Mouse (Mus musculus): ENCODE measurements around the gene Bard1. TPM values are rescaled to one million over a fixed set of nuclear protein-coding genes. Genes with fewer than 3 reads are reported as not detected.

Gene Bard1
- 1.7 and 2.7 TPM in 2 replicates for polyA plus RNA-seq (2016; fragmentation: Nextera tagmentation; extraction: Ambion mirVana)

DNA sequence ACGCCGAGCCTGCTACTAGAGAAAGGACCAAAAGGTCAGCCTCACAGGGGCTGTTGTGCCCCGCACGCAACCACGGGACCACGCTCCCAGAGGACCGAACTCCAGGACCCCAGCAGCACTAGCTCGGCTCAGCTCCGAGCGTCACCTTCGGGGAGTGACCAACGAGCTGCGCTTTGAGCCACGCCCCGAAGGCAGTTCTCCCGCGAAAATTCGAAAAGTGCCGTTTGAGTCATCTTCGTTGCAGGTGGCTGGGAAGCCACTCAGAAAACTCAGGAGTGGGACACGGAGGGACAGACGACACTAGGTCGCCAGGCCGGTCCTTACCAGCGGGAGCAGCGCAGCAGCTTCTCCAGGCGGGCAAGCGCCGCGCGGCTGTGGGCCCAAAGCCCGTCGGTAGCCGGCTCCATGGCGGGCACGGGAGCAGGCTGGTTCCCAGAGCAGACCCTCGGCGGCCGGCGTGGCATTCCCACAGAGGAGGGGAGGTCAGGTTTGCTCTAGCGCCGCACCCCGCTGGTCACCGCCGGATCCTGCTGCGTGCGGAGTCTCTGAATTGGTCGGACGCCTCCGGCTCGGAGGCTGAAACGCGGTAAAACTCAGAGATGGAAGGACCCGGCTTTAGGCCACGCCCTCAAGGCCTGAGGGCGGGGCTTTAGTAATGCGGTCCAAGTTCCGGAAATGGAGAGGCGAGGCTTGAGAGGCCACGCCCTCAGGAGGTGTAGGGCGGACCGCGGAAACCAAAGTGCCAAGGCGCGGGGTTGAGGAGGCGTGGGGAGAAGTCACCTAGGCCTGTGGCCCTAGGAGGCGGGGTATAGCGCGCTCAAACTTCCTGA, at the start of gene Bard1:
TSS of gene Bard1 (minus strand) at position 803 of the 830 bp plus-strand sequence.
- WGBS: under 1% methylated on average over 69 of the region's 69 CpGs

DNA sequence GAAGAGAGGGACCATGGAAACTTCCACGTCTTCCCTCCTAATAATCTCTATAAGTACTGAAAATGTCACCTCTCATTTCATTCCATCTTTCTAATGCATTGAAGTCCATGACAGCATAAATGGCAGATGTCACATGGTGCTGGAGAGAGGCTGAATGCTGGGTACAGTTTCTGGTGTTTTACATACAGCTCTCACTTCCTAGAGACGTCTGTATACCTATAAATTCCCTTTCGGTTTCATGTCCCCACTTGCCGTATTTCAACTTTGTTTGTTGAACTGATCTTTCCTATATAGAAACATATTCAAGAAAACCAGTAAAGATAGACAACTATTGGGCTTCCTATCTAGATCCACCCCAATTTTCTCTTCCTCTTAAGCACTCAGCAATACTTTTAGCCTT, 24.2 kb upstream of the Bard1 start:
- no peak overlapping the region for H3K4me3 ChIP-seq
- 88% methylated on average over 4 of the region's 4 CpGs for WGBS
- no peak for DNase-seq (ENCODE audit: low spot score)

More for the DNA sequence above, at the start of gene Bard1:
- peaks cover 4% of the 10 kb centered on the region; the same call in 1 of the 2 replicates for H3K36me3 ChIP-seq
- H3K9me3 ChIP-seq: no peaks in the 10 kb centered on the region
- H3K27ac ChIP-seq: peak within 1 kb of the TSS; percentile 94
- H3K4me3 ChIP-seq: peak within 1 kb of the TSS; percentile 88
- H3K27me3 ChIP-seq (ENCODE audit: insufficient read depth, poor library complexity, severe bottlenecking): no peaks in the 10 kb centered on the region
- peak; percentile 95 for DNase-seq (ENCODE audit: low spot score)
- H3K4me1 ChIP-seq (replicated peaks): peaks cover 21% of the 10 kb centered on the region

DNA sequence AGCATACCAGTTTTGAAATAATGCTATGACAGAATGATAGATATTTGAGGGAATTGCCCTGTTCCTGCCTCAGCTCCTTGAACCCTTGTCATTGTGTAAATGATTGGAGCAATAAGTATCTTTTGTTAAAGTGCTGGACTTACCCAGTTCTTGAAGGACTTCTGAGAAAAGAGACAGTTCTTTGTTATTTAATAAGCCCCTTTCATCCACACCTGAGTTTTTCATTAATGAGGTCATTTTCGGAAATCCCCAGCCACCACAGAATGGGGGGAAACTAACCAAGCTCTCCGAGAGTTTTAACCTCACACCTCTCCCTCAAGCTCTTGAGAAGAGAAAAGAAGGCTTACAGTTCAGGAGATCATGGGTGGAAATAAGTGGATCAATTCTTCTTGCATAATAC, 15.6 kb upstream of the Bard1 start:
- 77% methylated on average over 2 of the region's 2 CpGs for WGBS
- no peak for DNase-seq (ENCODE audit: low spot score)
- H3K9me3 ChIP-seq: no peaks in the 10 kb centered on the region

More for the DNA sequence above, 24.2 kb upstream of the Bard1 start:
- Histone ChIP-seq H3K9me3 (no peaks in the 10 kb centered on the region), H3K36me3 (no peaks in the 10 kb centered on the region), H3K4me1 (replicated peaks) (no peaks in the 10 kb centered on the region), H3K27me3 (ENCODE audit: insufficient read depth, poor library complexity, severe bottlenecking) (no peaks in the 10 kb centered on the region), H3K27ac (no peak overlapping the region)

GRCm38 (mm10) chr1:71117253-71117652, 14.3 kb upstream of the Bard1 start:
- Histone ChIP-seq H3K27ac (no peak overlapping the region), H3K9me3 (no peaks in the 10 kb centered on the region), H3K4me1 (replicated peaks) (0 out of 2 replicates have a peak, but pooled peaks cover 5% of the 10 kb centered on the region), H3K4me3 (no peak overlapping the region), H3K36me3 (no peaks in the 10 kb centered on the region), H3K27me3 (ENCODE audit: insufficient read depth, poor library complexity, severe bottlenecking) (no peaks in the 10 kb centered on the region)
- WGBS: 45% methylated on average over 4 of the region's 4 CpGs
- DNase-seq (ENCODE audit: low spot score): no peak

More for the DNA sequence above, 15.6 kb upstream of the Bard1 start:
- no peaks in the 10 kb centered on the region for H3K36me3 ChIP-seq
- H3K4me3 ChIP-seq: no peak overlapping the region
- no peak overlapping the region for H3K27ac ChIP-seq
- no peaks in the 10 kb centered on the region for H3K27me3 ChIP-seq (ENCODE audit: insufficient read depth, poor library complexity, severe bottlenecking)
- 0 out of 2 replicates have a peak, but pooled peaks cover 5% of the 10 kb centered on the region for H3K4me1 ChIP-seq (replicated peaks)

- Histone ChIP-seq H3K4me1 (replicated peaks) (0 out of 2 replicates have a peak, but pooled peaks cover 5% of the 10 kb centered on the region), H3K4me3 (no peak overlapping the region), H3K36me3 (no peaks in the 10 kb centered on the region), H3K9me3 (no peaks in the 10 kb centered on the region), H3K27ac (no peak overlapping the region), H3K27me3 (ENCODE audit: insufficient read depth, poor library complexity, severe bottlenecking) (no peaks in the 10 kb centered on the region)
- WGBS: 85% methylated on average over 2 of the region's 2 CpGs
- DNase-seq (ENCODE audit: low spot score): no peak
Measured at GRCm38 (mm10) chr1:71115781-71116180, 12.8 kb upstream of the Bard1 start.

- Histone ChIP-seq H3K27ac (no peak overlapping the region), H3K9me3 (no peaks in the 10 kb centered on the region), H3K27me3 (ENCODE audit: insufficient read depth, poor library complexity, severe bottlenecking) (no peaks in the 10 kb centered on the region), H3K4me1 (replicated peaks) (no peaks in the 10 kb centered on the region), H3K36me3 (no peaks in the 10 kb centered on the region), H3K4me3 (no peak overlapping the region)
- WGBS: 93% methylated on average over 10 of the region's 10 CpGs
- DNase-seq (ENCODE audit: low spot score): no peak
Measured at GRCm38 (mm10) chr1:71109858-71110257, 6.9 kb upstream of the Bard1 start.

DNA sequence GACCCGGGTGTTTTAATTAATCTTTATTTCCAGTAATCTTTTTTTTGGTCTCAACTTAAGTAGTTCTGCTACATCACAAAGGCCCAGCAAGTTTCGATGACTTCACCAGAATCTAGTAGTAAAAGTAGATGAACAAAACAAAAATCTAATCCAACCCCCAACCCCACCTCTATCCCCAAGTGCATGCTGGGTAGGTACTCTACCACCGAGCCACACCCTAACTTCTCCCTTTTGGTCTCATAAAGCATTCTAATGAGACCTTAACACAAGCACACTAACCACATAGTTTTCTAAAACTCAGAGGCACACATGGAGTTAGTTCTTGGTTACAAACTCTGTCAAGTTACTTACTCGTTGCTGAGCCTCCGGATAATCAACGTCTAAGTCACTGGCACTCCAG, 3.2 kb upstream of the Bard1 start:
- H3K4me3 ChIP-seq: no peak overlapping the region
- peaks cover 5% of the 10 kb centered on the region for H3K4me1 ChIP-seq (replicated peaks)
- no peaks in the 10 kb centered on the region for H3K9me3 ChIP-seq
- H3K36me3 ChIP-seq: no peaks in the 10 kb centered on the region
- H3K27me3 ChIP-seq (ENCODE audit: insufficient read depth, poor library complexity, severe bottlenecking): no peaks in the 10 kb centered on the region
- H3K27ac ChIP-seq: no peak overlapping the region
- 94% methylated on average over 6 of the region's 6 CpGs for WGBS
- DNase-seq (ENCODE audit: low spot score): no peak

DNA sequence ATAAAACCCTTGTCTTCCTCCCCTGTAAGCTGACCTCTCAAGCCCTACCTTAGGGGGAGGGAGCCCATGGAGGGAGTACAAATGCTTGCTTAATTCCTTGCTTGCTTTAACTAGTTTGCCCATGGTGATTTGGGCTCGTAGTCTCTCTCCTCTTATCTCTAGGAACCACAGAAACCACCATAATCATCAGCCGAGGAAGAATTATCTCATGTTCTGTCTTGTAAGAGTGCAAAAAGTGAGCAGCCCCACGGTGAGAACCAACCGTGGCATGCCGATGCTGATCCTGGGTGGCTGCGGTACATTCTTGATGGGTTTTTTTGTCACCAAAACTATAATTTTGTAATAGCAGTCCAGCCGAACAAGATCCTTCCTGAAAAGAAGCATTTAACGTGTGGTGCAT, 2.8 kb upstream of the Bard1 start:
- H3K4me1 ChIP-seq (replicated peaks): peaks cover 9% of the 10 kb centered on the region
- 88% methylated on average over 8 of the region's 8 CpGs for WGBS
- H3K27ac ChIP-seq: no peak overlapping the region
- H3K27me3 ChIP-seq (ENCODE audit: insufficient read depth, poor library complexity, severe bottlenecking): no peaks in the 10 kb centered on the region
- H3K4me3 ChIP-seq: no peak overlapping the region
- DNase-seq (ENCODE audit: low spot score): no peak
- no peaks in the 10 kb centered on the region for H3K36me3 ChIP-seq
- no peaks in the 10 kb centered on the region for H3K9me3 ChIP-seq

DNA sequence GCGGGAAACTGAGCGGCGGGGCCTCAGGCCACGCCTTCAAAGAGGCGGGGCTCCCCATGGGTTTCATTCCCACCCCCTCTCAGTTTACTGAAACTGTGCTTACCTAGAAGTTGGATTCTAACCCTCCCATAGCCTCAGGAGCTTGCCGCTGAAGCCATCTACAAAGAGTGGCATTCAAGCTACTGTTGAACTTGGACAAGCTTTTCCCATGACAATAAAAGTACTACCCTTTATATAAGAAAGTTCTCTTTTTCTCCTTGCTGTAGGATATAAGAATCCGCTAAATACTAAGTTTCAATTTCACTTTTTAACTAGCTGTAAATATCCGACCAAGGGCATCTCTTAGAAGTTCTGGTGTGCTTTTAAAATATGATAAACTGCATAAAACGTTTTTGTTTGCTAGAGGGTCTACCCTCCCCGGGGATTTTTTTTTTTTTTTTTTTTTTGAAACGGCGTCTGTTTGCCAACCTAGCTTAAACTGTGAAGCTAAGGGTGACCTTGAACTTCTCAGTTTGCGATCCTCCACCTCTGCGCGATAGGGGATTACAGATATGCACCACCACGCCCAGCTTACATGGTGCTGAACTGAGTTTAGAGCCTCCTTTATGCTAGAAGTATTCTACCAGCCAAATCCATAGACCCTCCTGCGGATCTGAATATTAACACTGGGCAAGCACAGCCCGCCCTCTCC, 373 bp upstream of the Bard1 start:
- WGBS: 36% methylated on average over 18 of the region's 18 CpGs
- Histone ChIP-seq H3K4me3 (peak overlapping the region; percentile 88), H3K27ac (peak overlapping the region; percentile 94), H3K27me3 (ENCODE audit: insufficient read depth, poor library complexity, severe bottlenecking) (no peaks in the 10 kb centered on the region), H3K4me1 (replicated peaks) (peaks cover 21% of the 10 kb centered on the region), H3K9me3 (no peaks in the 10 kb centered on the region), H3K36me3 (peaks cover 4% of the 10 kb centered on the region; the same call in 1 of the 2 replicates)
- DNase-seq (ENCODE audit: low spot score): no peak

DNA sequence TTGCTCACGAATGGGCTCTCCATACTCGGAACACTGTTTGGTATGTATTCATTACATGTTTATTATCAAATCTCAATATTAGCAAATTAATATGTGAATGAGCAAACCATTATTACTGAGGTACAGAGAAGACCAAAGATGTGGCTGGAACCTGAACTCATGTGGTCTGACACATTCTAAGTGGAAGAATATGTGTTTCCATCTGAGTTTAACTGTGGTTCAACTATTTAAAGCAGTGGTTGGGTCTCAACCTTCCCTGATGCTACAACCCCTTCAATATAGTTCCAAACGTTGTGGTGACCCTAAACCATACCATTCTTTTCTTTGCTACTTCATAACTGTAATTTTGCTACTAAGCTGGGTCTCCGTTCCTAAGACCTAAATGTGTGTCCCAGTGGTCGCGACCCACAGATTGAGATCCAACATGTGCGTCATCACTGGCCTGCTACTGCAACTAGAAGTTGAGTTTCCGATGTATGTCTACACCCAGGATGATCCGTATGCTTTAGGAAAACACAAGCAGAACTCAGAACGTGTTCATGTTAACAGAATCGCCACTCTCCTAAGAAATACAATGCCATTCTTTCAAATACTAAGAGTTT, 1.5 kb downstream of the Bard1 start:
- Histone ChIP-seq H3K27me3 (ENCODE audit: insufficient read depth, poor library complexity, severe bottlenecking) (no peaks in the 10 kb centered on the region), H3K36me3 (peaks cover 5% of the 10 kb centered on the region; the same call in 1 of the 2 replicates), H3K4me3 (peak overlapping the region; percentile 88), H3K9me3 (no peaks in the 10 kb centered on the region), H3K27ac (no peak overlapping the region), H3K4me1 (replicated peaks) (peaks cover 21% of the 10 kb centered on the region)
- WGBS: 58% methylated on average over 11 of the region's 11 CpGs
- no peak for DNase-seq (ENCODE audit: low spot score)

DNA sequence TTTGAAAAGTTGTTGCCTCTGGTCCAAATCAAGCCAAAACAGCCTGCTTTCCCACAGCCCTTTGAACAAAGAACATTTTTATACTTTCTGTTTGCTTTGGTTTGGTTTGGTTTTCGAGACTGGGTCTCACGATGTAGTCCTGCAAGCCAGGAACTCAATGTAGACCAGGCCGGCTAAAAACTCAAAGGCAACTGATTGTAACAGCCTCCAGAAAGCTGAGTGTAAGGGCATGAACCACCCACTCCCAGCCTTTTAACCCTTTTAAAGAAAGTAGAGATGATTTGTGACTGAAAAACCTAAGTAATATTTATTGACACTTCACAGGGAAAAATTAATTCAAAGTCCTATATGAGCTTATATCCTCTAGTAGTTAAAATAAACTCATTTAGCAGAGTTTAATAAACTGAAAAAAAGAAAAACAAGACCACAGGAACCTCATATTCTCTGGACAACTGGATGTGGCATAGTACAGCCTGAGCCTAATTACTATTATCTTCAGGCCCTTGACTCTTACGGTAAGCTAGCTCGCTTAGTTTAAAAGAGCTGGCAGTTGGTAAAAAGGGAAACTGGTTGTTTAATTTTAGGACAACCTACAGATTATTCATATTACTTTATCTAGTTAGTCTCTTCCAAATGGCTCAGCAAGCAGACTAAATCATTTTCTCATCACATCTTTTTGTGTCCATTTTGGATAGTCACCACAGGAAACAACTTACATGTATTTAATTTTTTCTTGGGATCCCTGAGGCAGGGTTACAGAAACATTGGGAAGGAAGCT, 2.2 kb downstream of the Bard1 start:
- Histone ChIP-seq H3K9me3 (no peaks in the 10 kb centered on the region), H3K27ac (no peak overlapping the region), H3K4me3 (peak overlapping the region; percentile 88; the same call in 1 of the 2 replicates), H3K27me3 (ENCODE audit: insufficient read depth, poor library complexity, severe bottlenecking) (no peaks in the 10 kb centered on the region), H3K4me1 (replicated peaks) (peaks cover 21% of the 10 kb centered on the region), H3K36me3 (peaks cover 11% of the 10 kb centered on the region; the same call in 1 of the 2 replicates)
- 82% methylated on average over 5 of the region's 5 CpGs for WGBS
- DNase-seq (ENCODE audit: low spot score): no peak

DNA sequence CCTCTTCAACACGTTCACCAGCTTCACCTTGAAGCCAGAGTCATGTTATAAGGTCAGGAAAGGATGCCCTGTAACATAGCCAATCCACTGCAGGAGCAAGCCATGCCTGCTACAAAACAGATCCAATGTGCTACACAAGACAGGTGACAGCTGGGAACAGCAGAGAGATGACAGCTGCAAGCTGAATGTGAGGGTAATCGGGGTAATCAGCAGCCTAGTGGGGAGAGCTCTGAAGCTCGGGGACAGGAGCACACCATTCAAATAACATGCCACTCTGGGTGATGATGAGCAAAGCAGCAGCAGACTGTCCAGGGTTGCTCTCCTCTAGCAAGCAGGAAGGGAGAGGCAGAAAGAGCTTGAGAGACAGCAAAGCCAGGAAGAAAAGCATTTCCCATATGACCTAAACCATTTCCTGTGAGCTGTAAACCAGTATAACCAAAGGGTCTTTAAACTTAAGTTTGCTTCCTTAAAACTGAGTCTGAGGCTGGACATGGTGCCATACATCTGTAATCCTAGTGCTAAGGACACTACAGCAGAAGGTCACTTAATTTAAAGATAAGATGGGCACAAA, 2.9 kb downstream of the Bard1 start:
- Histone ChIP-seq H3K36me3 (peaks cover 15% of the 10 kb centered on the region; the same call in 1 of the 2 replicates), H3K27ac (no peak overlapping the region; the same call in 1 of the 2 replicates), H3K4me1 (replicated peaks) (peaks cover 21% of the 10 kb centered on the region), H3K9me3 (0 out of 2 replicates have a peak, but pooled peaks cover 2% of the 10 kb centered on the region), H3K27me3 (ENCODE audit: insufficient read depth, poor library complexity, severe bottlenecking) (no peaks in the 10 kb centered on the region), H3K4me3 (no peak overlapping the region)
- WGBS: 54% methylated on average over 3 of the region's 3 CpGs
- DNase-seq (ENCODE audit: low spot score): peak; percentile 5
